Mouse (Mus musculus): ENCODE data around the gene Fndc9. TPM values are rescaled to one million over a fixed set of nuclear protein-coding genes. Genes with fewer than 3 reads are reported as not detected.
A peak's percentile ranks its signal among the peaks of the same experiment; 100 is the strongest.

The Fndc9 gene
- polyA plus RNA-seq, 1 experiment from 2014 or later = 0.80 TPM

DNA sequence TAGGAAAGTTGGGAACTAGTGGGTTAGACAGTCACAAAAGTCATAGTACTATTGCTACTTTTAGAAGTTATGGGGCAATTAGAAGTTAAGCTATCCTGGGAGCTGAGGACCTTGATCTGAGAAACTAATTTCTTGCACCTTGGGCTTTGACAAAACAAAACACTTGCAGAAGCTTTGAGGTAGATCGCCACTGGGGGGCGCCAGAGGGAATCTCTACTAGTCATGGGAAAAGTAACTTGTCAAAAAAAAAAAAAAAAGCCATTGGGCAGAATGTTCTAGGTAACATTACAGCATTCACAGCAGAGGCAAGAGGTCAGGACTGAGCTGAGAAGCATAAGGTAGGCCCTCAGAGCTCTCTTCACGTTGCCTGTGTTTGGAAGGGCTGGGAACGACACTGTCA lies 1.6 kb downstream of the Fndc9 start:
- Histone ChIP-seq H3K9me3 (no peaks in the 10 kb centered on the region), H3K4me1 (peaks cover 8% of the 10 kb centered on the region; the same call in 1 of the 2 replicates), H3K36me3 (peaks cover 49% of the 10 kb centered on the region), H3K9ac (no peak overlapping the region), H3K27ac (no peak overlapping the region), H3K27me3 (replicated peaks) (no peaks in the 10 kb centered on the region), H3K4me3 (no peak overlapping the region), H3K4me2 (replicated peaks) (no peak overlapping the region)
- WGBS = 46% methylated on average over 4 of the region's 4 CpGs
- ATAC-seq (ENCODE audit: low FRiP score, low read depth) = no peak

DNA sequence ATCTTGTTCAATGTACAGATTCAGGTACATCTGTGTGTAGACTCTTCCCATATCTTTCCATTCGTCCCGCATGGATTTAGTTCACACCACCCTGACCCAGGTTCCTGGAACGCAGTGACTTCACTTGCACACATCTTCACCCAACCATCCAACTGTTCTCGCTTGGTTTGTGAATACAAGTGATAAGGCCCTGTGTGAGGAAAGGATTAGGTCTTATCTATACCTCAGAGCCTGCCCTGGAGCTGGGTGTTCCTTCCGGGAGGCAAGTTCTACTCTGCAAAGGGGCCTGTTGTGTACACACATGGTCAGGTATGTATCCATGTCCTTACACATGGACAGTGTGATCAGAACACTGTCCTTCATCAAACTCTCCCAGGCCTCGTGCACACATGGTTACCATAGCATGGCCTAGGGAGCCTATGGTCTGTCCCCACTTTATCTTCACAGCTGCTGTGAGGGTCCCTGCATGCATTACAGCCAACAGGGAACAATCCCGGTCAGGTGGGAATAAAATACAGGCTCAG lies 5.9 kb downstream of the Fndc9 start:
- no peaks in the 10 kb centered on the region for H3K27me3 ChIP-seq (replicated peaks)
- no peak for ATAC-seq (ENCODE audit: low FRiP score, low read depth)
- H3K27ac ChIP-seq = no peak overlapping the region
- H3K9me3 ChIP-seq = no peaks in the 10 kb centered on the region
- no peak overlapping the region for H3K9ac ChIP-seq
- no peaks in the 10 kb centered on the region for H3K4me1 ChIP-seq
- no peak overlapping the region for H3K4me2 ChIP-seq (replicated peaks)
- peaks cover 68% of the 10 kb centered on the region for H3K36me3 ChIP-seq
- H3K4me3 ChIP-seq = no peak overlapping the region
- 94% methylated on average over 7 of the region's 7 CpGs for WGBS

DNA sequence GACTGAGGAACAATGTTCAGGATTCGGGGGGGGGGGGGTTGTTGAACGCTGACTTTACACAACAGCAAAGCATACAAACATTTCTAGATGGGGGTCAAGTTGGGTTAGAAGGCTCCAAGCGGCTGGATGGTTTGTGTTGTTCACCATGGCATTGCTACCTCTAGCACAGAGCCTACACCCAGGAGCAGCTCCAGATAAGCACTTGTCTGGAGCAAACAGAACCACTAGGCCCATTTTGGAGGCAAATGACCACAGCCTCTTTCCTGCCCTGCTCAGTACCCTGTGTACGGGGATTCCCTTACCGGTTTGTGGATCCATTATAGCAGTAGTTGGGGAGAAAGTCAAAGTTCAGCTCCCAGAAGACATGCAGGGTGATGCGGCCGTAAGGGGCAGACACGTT lies 6.7 kb downstream of the Fndc9 start:
- Histone ChIP-seq H3K4me2 (replicated peaks) (no peak overlapping the region), H3K27me3 (replicated peaks) (no peaks in the 10 kb centered on the region), H3K27ac (no peak overlapping the region), H3K4me1 (no peaks in the 10 kb centered on the region), H3K9me3 (no peaks in the 10 kb centered on the region), H3K9ac (no peak overlapping the region), H3K36me3 (peaks cover 76% of the 10 kb centered on the region), H3K4me3 (no peak overlapping the region)
- ATAC-seq (ENCODE audit: low FRiP score, low read depth) = no peak
- WGBS = 89% methylated on average over 8 of the region's 8 CpGs

DNA sequence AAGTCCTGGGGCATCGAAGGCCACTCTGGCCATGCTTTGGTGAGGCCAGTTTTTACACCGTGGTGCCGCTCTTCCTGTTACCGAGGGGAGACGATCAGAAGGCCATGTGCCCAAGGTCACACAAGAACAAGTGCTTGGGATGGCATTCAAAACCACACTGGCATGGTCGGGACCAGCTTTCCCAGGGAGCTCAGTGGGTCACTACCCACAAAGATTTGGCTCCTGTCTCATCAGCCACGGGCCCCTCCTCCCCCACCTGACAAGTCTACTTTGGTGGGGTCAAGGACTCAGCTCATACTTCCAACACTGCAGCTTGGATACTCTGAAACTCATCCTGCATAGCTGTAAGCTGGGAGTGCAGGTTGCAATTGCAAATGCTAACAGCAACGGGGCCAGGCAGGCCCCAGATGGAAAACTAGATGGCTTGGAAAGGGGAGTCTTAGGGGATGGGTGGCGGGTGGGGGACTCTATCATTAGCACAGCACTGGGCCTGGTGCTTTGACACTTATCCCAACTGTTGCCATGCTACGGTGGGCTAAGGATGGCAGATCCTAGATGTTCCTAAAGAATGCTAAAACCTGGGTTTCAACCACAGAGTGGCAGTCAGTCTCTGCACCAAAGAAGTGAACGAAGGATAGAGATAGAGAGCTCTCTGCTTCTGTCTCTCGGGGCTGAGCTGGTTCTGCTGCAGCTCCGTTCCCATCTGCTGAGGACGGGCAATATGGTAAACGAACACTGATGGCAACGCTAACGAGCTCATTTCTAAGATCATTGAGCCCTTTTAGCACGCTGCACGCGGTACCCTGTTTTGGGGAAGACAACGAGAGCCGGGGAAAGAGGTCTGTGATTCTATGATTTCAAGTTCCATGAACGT lies 9.6 kb downstream of the Fndc9 start:
- no peak overlapping the region for H3K4me2 ChIP-seq (replicated peaks)
- no peaks in the 10 kb centered on the region for H3K27me3 ChIP-seq (replicated peaks)
- no peak overlapping the region for H3K9ac ChIP-seq
- no peaks in the 10 kb centered on the region for H3K9me3 ChIP-seq
- H3K4me1 ChIP-seq = no peaks in the 10 kb centered on the region
- no peak overlapping the region for H3K4me3 ChIP-seq
- no peak overlapping the region for H3K27ac ChIP-seq
- WGBS = 92% methylated on average over 23 of the region's 23 CpGs
- no peak for ATAC-seq (ENCODE audit: low FRiP score, low read depth)
- peaks cover 72% of the 10 kb centered on the region for H3K36me3 ChIP-seq

DNA sequence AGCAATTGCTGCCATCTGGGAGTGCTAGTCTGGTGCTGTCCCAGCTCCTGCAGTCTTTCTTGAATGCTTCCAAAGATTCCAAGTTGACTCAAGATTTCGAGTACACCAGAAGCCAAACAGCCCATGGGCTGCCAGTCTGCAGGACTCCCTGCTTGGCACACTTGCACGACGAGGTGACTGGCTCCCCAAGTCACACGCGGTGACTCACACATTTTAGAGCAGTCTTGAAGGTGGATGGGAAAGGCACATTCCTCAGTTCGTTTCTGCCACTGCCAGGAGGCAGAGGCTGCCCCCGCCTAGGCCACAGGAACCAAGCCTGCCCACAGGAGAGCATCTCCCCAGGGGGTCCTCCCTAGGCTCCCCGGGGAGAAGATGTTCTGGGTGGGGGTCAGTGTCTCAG lies 10.6 kb downstream of the Fndc9 start:
- H3K9ac ChIP-seq = no peak overlapping the region
- no peak overlapping the region for H3K4me2 ChIP-seq (replicated peaks)
- H3K27ac ChIP-seq = no peak overlapping the region
- no peaks in the 10 kb centered on the region for H3K4me1 ChIP-seq
- H3K4me3 ChIP-seq = no peak overlapping the region
- H3K36me3 ChIP-seq = peaks cover 72% of the 10 kb centered on the region
- no peaks in the 10 kb centered on the region for H3K27me3 ChIP-seq (replicated peaks)
- WGBS = 83% methylated on average over 8 of the region's 8 CpGs
- H3K9me3 ChIP-seq = no peaks in the 10 kb centered on the region
- ATAC-seq (ENCODE audit: low FRiP score, low read depth) = no peak

DNA sequence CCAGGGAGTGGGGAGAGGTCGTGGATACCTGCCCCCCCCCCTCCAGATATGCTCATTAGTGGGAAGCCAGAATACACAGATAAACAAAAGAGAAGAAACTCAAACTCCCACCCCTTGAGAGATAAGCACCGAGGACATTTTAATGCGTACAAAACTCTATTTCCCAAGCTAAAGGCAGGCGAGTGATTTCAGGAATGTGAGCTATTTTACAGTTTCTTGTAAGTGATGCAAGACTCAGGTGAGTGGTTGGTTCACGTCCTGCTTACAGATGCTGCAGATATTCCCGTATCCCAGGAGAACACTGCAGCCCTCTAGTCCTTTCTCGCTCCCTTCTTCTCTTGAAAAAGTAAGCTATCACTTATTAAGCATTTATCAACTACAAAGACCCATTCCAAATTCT lies 11.1 kb downstream of the Fndc9 start:
- H3K36me3 ChIP-seq = peaks cover 71% of the 10 kb centered on the region

DNA sequence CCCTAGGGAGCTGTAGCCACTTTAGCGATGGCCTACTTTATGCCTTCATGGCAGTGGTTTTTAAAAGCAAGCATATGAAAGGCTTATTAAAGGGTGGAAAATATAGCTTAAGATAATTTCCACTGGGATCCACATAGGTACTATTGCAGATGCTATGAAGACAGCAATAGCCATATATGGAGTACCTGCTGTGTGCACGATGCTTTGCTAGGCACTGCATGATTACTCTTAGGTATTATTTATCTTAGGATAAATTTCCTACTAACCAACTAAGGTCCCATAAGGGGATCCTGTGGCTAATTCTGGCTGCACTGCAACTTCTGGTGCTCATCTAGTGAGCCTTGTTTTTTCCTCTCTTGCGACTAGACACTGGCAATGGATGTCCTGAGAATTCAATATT lies 13.0 kb downstream of the Fndc9 start:
- Histone ChIP-seq H3K27ac (no peak overlapping the region), H3K4me1 (no peaks in the 10 kb centered on the region), H3K36me3 (peaks cover 73% of the 10 kb centered on the region), H3K27me3 (replicated peaks) (no peaks in the 10 kb centered on the region), H3K4me2 (replicated peaks) (no peak overlapping the region), H3K9ac (no peak overlapping the region), H3K4me3 (no peak overlapping the region), H3K9me3 (no peaks in the 10 kb centered on the region)
- 87% methylated on average over 3 of the region's 3 CpGs for WGBS
- no peak for ATAC-seq (ENCODE audit: low FRiP score, low read depth)

More for the DNA sequence above, 11.1 kb downstream of the Fndc9 start:
- Histone ChIP-seq H3K4me3 (no peak overlapping the region), H3K27me3 (replicated peaks) (no peaks in the 10 kb centered on the region), H3K4me1 (no peaks in the 10 kb centered on the region), H3K27ac (no peak overlapping the region), H3K9ac (no peak overlapping the region), H3K9me3 (no peaks in the 10 kb centered on the region), H3K4me2 (replicated peaks) (no peak overlapping the region)
- no peak for ATAC-seq (ENCODE audit: low FRiP score, low read depth)
- 87% methylated on average over 7 of the region's 7 CpGs for WGBS

DNA sequence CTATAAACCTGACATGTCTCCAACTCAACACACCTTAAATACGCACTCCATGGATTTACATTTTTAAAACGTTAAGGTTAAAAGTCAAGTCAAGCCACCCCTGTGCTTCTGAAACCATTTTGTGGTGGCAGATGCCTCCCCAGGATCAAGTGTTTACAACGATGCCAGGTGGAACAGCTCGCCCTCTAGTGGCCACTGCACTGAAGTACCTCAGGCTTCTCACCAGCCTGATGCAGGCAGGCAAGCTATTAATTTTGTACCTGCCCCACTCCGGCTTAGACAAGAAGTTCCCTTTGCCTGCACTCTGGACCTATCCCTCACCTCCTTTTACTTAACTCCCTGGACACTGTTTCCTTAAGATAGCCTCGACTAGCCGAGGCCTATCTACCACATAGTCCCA lies 16.7 kb downstream of the Fndc9 start:
- H3K27ac ChIP-seq = no peak overlapping the region
- H3K4me2 ChIP-seq (replicated peaks) = no peak overlapping the region
- H3K4me1 ChIP-seq = no peaks in the 10 kb centered on the region
- H3K36me3 ChIP-seq = peaks cover 79% of the 10 kb centered on the region
- peak; percentile 41; the same call in 1 of the 2 replicates for ATAC-seq (ENCODE audit: low FRiP score, low read depth)
- H3K9ac ChIP-seq = no peak overlapping the region
- WGBS = 38% methylated on average over 7 of the region's 7 CpGs
- no peaks in the 10 kb centered on the region for H3K27me3 ChIP-seq (replicated peaks)
- H3K4me3 ChIP-seq = no peak overlapping the region
- H3K9me3 ChIP-seq = no peaks in the 10 kb centered on the region

DNA sequence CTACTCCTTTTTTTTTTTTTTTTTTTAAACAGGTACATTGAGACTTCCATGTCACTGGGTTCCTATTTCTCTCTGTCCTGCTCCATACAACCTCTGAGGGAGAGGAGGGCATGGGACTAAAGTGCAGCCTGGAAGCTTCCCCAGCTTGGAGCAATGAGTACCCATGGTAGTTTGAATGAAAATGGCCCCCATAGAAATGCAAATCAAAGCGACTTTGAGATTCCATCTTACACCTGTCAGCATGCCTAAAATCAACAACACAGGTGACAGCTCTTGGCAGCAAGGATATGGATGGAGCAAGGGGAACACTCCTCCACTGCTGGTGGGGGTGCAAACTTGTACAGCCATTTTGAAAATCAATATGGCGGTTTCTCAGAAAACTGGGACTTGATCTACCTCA lies 20.0 kb downstream of the Fndc9 start:
- Histone ChIP-seq H3K27me3 (replicated peaks) (no peaks in the 10 kb centered on the region), H3K27ac (no peak overlapping the region), H3K4me1 (no peaks in the 10 kb centered on the region), H3K9ac (no peak overlapping the region), H3K4me2 (replicated peaks) (no peak overlapping the region), H3K4me3 (no peak overlapping the region), H3K36me3 (peaks cover 81% of the 10 kb centered on the region), H3K9me3 (no peaks in the 10 kb centered on the region)
- no peak for ATAC-seq (ENCODE audit: low FRiP score, low read depth)
- 88% methylated on average over 2 of the region's 2 CpGs for WGBS

DNA sequence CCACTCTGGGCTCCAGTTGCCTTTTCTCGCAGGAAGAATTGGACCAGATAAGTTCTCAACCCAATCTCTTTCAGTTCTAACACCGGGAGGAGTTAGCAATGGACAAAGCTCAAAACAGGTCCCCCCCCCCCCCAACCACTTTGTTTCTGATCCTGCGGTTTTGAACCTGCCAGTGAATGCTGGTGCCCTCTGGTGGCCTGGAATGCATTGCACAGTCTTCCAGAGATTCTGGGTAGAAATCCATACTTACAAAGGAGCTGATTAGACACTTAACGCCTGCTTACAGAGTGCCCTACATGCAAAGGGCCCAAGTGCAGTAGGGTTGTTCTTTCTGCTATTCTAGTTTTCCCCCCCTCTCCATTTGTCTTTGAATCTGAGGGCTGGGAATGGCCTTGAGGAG lies 22.9 kb downstream of the Fndc9 start:
- no peak overlapping the region for H3K4me2 ChIP-seq (replicated peaks)
- ATAC-seq (ENCODE audit: low FRiP score, low read depth) = no peak
- WGBS = 74% methylated on average over 4 of the region's 4 CpGs

DNA sequence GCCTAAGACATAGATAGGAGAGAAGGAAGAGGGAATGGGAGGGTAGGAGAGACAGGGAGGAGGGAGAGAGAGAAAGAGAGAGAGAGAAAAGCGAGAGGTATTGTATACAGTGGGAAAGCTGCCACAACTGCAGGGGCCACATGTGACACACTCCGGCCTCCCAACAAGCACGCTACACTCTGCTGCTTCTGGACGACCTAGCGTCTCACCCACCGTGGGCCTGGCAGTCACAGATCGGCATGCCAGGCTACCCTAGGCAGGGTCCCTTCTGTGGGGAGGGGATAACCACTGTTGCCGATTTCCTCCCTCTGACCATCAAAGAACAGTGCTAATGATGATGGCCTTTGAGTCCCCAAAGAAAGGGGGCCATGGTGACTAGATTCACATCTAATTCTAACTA lies 23.4 kb downstream of the Fndc9 start:
- Histone ChIP-seq H3K4me1 (no peaks in the 10 kb centered on the region), H3K9me3 (no peaks in the 10 kb centered on the region), H3K9ac (no peak overlapping the region), H3K27me3 (replicated peaks) (no peaks in the 10 kb centered on the region), H3K27ac (no peak overlapping the region), H3K4me2 (replicated peaks) (no peak overlapping the region), H3K4me3 (no peak overlapping the region), H3K36me3 (peaks cover 89% of the 10 kb centered on the region)
- 89% methylated on average over 8 of the region's 8 CpGs for WGBS
- no peak for ATAC-seq (ENCODE audit: low FRiP score, low read depth)

More for the DNA sequence above, 22.9 kb downstream of the Fndc9 start:
- Histone ChIP-seq H3K4me1 (no peaks in the 10 kb centered on the region), H3K9ac (no peak overlapping the region), H3K27me3 (replicated peaks) (no peaks in the 10 kb centered on the region), H3K9me3 (no peaks in the 10 kb centered on the region), H3K36me3 (peaks cover 89% of the 10 kb centered on the region), H3K27ac (no peak overlapping the region), H3K4me3 (no peak overlapping the region)

DNA sequence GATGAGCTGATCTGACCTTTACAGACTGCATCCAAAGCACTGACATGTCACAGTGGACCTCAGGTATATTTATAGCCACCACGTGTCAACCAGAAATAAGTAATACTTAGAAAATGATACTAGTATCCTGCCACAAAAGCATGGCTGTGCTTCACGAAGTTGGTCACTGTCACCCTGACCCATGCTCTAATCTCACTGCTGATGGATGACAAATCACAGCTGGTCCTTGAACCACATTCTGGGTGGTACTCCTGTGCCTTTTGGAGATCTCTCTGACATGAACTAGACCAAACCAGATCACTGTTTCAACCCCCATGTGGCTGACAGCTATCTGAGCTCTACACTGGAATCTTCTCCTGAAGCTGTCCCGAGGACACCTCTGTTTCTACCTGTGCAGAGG lies 27.5 kb downstream of the Fndc9 start:
- Histone ChIP-seq H3K4me2 (replicated peaks) (no peak overlapping the region), H3K27ac (no peak overlapping the region), H3K4me1 (no peaks in the 10 kb centered on the region), H3K36me3 (peaks cover 86% of the 10 kb centered on the region), H3K9me3 (no peaks in the 10 kb centered on the region), H3K9ac (no peak overlapping the region), H3K27me3 (replicated peaks) (no peaks in the 10 kb centered on the region), H3K4me3 (no peak overlapping the region)
- 84% methylated on average over 3 of the region's 3 CpGs for WGBS
- ATAC-seq (ENCODE audit: low FRiP score, low read depth) = no peak

DNA sequence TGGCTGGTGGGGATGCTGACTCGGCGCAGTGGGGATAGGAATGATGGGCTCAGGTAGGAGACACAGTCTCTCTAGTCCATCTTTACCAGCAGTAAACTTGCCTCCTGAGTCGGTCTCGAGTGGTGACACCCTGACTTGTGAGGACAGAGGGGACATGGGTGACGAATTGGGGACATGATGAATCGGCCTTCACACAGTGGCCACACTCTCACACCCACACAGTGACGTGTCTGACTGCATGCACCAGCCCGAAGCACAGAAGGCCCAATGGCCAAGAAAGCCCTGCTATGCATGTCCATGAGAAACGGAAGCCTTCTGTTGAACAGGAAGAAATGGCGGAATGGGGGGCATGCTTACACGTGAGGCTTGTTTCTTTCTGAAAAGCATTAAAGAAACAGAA lies 28.0 kb downstream of the Fndc9 start:
- Histone ChIP-seq H3K4me1 (no peaks in the 10 kb centered on the region), H3K9ac (no peak overlapping the region), H3K9me3 (no peaks in the 10 kb centered on the region), H3K36me3 (peaks cover 84% of the 10 kb centered on the region), H3K4me2 (replicated peaks) (no peak overlapping the region), H3K4me3 (no peak overlapping the region), H3K27ac (no peak overlapping the region), H3K27me3 (replicated peaks) (no peaks in the 10 kb centered on the region)
- no peak for ATAC-seq (ENCODE audit: low FRiP score, low read depth)
- WGBS = 90% methylated on average over 11 of the region's 11 CpGs
